Mouse (Mus musculus) heart, postnatal 4 days (tissue): Measurements from ENCODE around the gene Phlpp1. TPM values are rescaled to one million over a fixed set of nuclear protein-coding genes. Genes with fewer than 3 reads are reported as not detected.

Experiments
- DNase-seq: peaks from one replicate; pipeline ENCODE4 v3.0.0; 2021
- total RNA-seq, 2 experiments: library from RNA; stranded (reverse); gene quantifications; 2 replicates each; pipeline ENCODE4 v1.2.3; 2021

Gene Phlpp1
- 10 to 100 TPM; 21.7 to 21.9 TPM for total RNA-seq

- DNase-seq, result peak; percentile 100
These were observed at the start of gene Phlpp1 for GRCm38 (mm10) chr1:106171241-106172220. Gene Phlpp1 (plus strand): TSS chr1:106171752.

GRCm38 (mm10) chr1:106126601-106127000 is 45.0 kb upstream of the Phlpp1 start:
- DNase-seq, result no peak

DNA sequence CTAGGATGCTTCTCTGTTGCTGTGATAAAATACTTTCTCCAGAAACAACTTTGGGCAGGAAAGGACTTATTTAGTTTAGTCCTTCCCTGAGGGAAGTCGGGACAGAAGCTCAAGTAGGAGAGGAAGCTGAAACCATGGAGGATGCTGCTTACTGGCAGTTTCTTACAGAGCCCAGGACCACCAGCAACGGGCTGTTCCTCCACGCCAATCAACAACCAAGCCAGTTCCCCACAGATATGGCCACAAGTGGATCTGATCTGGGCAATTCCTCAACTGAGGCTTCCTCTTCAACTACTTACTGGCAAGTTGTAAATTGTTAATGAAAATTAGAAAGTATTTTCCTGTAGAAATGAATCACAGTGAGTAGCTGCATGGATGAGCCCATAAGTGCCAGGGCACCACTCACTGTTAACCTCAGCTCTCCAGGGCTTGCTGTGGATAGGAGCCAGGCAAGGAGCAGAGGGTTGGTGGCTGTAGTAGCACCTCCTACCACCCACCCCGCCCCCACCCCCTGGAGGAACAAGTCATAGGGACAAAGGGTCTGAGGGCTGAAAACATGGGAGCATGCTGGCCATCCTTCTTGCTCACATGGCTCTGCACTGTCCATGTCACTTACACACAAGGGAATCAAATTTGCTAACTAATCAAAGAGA is 39.7 kb upstream of the Phlpp1 start:
- DNase-seq, result no peak

DNA sequence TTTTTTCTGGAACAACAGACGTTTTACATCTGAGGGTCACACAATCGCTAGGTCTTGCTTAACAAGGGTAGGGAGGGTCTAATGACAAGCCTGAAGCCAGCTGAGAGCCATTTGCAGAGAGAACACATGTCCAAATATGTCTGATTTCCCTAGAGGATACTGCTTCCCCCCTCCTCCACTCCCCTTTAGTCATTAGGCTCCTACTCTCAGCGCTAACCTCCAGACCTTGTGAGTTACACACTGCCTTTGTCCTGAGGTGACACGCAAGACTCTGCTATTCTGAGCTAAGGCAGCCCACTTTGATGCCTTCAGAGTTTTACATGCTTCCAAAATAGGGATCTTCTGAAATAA is 39.2 kb upstream of the Phlpp1 start:
- DNase-seq, result no peak

- DNase-seq, result no peak
These were observed 32.9 kb upstream of the Phlpp1 start for GRCm38 (mm10) chr1:106138691-106139090.

DNA sequence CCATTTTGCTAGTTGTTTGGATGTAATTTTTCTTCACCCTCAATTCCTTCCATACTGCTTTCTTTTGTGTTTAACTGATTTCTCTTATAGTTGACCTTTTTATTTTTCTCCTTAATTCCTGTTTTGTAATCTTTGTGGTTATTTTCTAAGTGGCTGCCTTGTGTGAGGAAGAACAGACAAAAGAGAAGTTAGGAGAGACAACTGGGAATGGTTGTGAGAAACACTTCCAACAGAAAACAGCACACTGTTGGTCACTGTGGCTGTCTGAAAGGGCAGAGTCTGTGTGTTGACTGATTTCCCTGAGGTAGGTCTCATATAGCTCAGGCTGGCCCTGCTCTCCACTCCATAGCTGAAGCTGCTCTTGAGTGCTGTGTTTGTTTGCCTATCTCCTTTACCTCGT is 32.4 kb upstream of the Phlpp1 start:
- DNase-seq, result no peak

- no peak for DNase-seq
These were observed 29.5 kb upstream of the Phlpp1 start for GRCm38 (mm10) chr1:106142010-106142409.

DNA sequence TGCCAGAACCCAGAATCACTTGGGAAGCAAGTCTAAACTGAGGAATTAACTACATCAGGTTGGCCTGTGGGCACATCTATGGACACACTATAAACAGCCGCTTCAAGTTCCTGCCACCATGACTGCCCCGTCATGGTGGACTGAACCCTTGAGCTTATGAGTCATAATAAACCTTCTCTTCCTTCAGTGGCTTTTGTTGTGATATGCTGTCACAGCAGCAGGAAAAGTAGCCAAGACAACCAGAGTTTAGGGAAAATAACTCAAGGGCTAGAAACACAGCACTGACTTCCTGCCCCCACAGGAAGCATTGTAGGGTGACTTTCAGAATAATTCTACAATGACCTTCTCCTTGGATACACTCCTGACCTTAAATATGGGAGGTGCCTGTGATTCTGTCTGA is 27.0 kb upstream of the Phlpp1 start:
- DNase-seq, result no peak

DNA sequence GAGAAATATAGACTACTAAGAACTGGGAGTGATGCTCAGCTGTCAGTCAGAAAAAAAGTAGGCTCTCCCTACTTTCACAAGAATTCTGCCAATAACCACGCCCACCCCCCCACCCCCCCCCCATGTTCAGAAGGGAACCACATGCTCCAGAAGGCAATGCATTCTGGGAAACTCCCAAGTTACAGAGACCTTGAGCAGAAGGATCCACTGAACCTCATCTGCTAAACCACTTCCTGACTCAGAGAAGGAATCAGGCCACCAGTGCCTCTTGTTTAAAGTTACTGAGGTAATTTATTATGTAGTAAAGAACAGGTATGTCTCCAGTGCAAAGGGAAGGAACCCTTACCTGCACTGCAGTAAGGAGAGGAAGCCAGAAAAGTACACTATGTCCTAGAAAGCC is 26.5 kb upstream of the Phlpp1 start:
- DNase-seq, result no peak

GRCm38 (mm10) chr1:106145565-106146190 is 25.9 kb upstream of the Phlpp1 start:
- no peak for DNase-seq

DNA sequence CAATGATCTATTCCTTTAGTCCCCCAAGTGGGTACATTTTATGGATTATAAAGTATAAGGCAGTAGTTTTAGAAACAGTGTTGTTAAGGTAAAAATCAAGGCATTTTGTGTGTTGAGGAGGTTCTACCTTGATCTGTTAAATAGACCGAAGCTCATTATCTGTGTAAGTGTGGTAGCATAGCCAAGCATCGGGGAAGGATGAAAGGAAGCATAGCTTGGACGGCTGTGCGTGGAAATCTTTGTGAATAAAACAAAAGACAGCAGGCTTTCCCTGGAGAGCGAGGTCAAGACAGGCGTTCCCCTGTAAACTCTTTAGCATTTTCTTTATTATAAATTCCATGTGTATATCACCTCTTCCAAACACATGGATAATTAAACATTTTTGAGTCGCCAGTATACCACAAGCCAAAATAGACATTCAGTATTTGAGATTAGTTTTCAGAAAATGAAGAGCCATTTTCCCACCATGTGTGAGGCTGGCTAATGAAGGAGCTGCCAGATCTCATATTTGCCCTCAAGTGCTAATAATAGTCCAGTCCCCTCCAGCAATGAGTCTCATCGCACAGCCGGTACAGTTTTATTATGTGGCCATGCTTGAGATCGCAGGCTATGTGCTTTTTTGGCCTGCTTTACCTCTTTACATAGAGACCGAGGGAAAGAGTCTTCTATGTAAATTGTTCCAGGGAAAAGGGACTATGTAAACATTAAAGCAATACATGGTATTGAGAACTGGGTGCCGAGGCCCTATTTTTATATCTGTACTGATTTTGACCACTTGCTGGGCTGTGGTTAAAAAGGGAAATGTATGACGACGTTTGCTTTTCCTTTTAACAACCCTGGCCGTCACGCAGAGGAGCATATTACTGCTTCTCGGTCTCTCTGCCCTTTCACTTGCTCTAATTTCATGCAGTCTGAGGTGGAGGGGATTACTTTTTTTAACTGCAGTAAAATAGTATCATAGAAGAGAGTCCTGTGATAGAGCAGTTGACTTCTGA is 22.9 kb upstream of the Phlpp1 start:
- peak; percentile 13 for DNase-seq

DNA sequence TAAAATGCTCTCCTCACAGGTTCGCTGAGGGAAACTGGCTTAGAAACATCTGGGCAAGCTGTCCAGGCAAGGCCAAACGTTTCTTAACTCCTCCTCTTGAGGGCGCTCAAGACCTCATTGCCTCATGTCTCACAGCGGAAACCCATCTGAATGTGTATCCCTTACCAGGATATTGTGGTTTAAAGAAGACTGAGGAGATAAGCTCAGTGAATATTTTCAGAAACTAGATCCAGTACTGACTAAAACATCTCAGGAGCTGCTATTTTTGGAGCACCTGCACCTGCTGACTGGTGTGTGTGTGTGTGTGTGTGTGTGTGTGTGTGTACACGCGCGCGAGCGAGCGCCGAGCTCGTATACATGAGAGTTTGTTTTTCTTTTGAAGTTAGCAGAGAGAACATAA is 19.7 kb upstream of the Phlpp1 start:
- peak; percentile 28 for DNase-seq

DNA sequence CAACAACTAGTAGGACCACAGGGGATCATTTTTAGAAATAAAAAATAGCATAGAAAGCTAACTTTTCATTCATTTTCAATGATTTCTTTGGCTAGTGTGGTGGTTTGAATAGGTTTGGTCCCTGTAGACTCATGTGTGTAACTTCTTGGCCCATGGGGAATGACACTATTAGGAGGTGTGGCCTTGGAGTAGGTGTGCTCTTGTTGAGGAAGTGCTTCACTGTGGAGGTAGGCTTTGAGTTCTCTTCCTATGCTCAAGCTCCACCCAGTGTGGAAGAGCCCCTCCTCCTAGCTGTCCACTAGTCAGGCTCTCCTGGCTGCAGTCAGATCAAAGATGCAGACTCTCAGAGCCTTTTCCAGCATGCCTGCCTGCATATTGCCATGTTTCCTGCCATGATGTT is 18.8 kb upstream of the Phlpp1 start:
- no peak for DNase-seq

- no peak for DNase-seq
These were observed 17.0 kb upstream of the Phlpp1 start for GRCm38 (mm10) chr1:106154590-106154989.

GRCm38 (mm10) chr1:106155087-106155567 is 16.4 kb upstream of the Phlpp1 start:
- DNase-seq, result no peak

DNA sequence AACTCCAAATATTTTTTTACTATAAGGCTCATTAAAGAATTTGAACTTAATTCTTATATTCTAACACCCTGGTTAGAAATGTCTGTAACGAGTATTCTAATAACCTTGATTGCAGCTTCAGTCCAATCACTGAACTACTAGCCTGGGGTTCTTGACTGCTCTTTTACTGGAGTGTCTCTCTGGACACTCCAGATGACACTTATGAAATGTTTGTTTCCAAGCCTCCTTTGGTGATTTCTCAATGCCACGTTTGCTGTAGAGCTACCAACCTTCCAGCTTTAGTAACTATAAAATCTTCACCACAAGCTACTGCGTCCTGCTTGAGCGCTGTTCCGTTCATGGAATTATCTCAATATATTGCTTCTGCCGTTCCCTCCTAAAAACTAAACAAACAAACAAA is 15.8 kb upstream of the Phlpp1 start:
- no peak for DNase-seq

GRCm38 (mm10) chr1:106157961-106158515 is 13.5 kb upstream of the Phlpp1 start:
- no peak for DNase-seq

DNA sequence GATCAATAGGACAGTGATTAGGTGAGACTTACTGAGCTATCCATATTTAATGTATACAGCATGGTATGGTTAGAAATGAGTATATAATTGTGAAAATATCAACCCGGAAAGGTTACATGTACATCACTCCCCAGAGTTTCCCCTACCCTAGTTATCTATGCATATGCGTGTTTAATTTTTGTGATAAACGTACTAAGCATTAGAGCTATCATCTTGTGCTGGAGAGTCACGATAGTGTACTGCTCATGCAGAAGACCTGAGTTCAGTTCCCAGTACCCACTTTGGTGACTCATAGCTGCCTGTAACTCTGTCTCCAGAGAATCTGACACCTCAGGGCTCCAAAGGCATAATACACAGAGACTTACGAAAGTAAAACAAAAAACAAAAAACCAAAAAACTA is 11.9 kb upstream of the Phlpp1 start:
- no peak for DNase-seq

- no peak for DNase-seq
These were observed 10.6 kb upstream of the Phlpp1 start for GRCm38 (mm10) chr1:106160916-106161315.

- DNase-seq, result no peak
These were observed 9.0 kb upstream of the Phlpp1 start for GRCm38 (mm10) chr1:106162581-106162980.

DNA sequence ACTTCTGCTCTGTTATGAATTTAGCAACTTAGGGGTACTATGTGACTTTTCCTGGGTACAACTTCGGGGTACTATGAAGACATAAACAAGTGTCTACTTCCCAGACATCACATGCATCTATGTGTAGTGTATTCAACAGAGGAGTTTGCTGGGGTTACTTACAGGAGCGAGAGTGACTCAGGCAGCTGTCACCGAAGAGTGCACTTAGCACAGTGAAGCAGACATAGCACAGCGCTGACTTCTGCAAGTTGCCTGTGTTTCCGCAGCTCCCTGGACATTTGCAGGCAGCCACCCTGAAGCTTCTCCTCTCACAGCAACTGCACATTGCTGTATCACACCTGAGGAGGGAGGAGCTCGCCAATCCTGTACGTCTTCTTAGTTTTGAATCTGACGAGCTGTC is 8.2 kb upstream of the Phlpp1 start:
- no peak for DNase-seq

DNA sequence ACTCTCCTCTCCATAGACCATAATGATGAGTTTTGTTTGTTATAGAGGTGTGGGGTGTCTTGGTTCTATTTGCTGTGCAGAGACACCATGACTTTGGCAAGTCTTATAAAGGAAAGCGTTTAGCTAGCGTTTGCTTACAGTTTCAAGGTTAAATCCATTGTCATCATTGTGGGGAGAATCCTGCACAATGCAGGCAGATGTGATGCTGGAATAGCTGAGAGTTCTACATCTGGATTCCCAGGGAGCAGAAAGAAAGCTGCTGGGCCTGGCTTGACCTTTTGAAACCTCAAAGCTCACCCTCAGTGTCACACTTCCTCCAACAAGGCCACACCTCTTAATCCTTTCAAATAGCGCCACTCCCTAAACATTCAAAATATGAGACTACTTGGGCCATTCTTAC is 7.4 kb upstream of the Phlpp1 start:
- DNase-seq, result no peak
